Comparison of ENCODE assay signal across 24 mouse cellular contexts in genomic region chr1:178329946-178330345, GRCm38 (mm10). TPM values are rescaled to one million over a fixed set of nuclear protein-coding genes. Genes with fewer than 3 reads are reported as not detected.
DNase-seq lines count a peak whose midpoint lies in the region; ATAC-seq and TF ChIP-seq lines count a peak whose summit lies in the region.
"Had no signal": no experiment of that assay in that cellular context is flagged by ENCODE, and none has a peak within 500 bp of the region (broad histone marks: within the 10 kb centered on the region; RNA-seq: fewer than 3 reads in every experiment).

No protein-coding gene starts in this region.

- no peak for TF ChIP-seq EP300 in MEL (IDR thresholded peaks at IDR 0.05; ENCODE audit: low read depth in 1 of 2, low read length in 2 of 2)

- 0 out of 2 replicates have a peak, but pooled peaks have one; percentile 37 for ATAC-seq in intestine, embryonic 14.5 days (replicated peaks; ENCODE audit: low FRiP score, low TSS enrichment, low read depth)
- peak; percentile 64 for ATAC-seq in liver, embryonic 15.5 days (ENCODE audit: insufficient read depth)
- no peak for ATAC-seq in forebrain, postnatal 0 days
- ATAC-seq: forebrain, embryonic 13.5 days; hindbrain, embryonic 16.5 days; midbrain, embryonic 13.5 days had no signal

- no peaks in the 10 kb centered on the region for H3K27me3 ChIP-seq in MEL (ENCODE audit: control insufficient read depth in 1 of 2, insufficient read depth in 2 of 2, low read length in 2 of 2)
- no peaks in the 10 kb centered on the region for H3K27me3 ChIP-seq in intestine, embryonic 14.5 days (replicated peaks; ENCODE audit: control insufficient read depth, insufficient read depth, low read length)
- no peaks in the 10 kb centered on the region for H3K27me3 ChIP-seq in liver, embryonic 15.5 days
- no peaks in the 10 kb centered on the region for H3K27me3 ChIP-seq in forebrain, postnatal 0 days (ENCODE audit: insufficient read depth, low read length)
- H3K27me3 ChIP-seq: forebrain, embryonic 13.5 days; limb, embryonic 12.5 days; megakaryocyte, embryonic 14.5 days; midbrain, embryonic 13.5 days had no signal

- H3K9me3 ChIP-seq in MEL (replicated peaks; ENCODE audit: insufficient read depth, low read length): no peaks in the 10 kb centered on the region
- H3K9me3 ChIP-seq in intestine, embryonic 14.5 days (ENCODE audit: control insufficient read depth, low read length): no peaks in the 10 kb centered on the region
- H3K9me3 ChIP-seq in liver, embryonic 15.5 days (replicated peaks): no peaks in the 10 kb centered on the region
- H3K9me3 ChIP-seq in forebrain, postnatal 0 days (ENCODE audit: low read length): no peaks in the 10 kb centered on the region
- H3K9me3 ChIP-seq: forebrain, embryonic 13.5 days; hindbrain, embryonic 10.5 days; limb, embryonic 12.5 days; megakaryocyte, embryonic 14.5 days; midbrain, embryonic 13.5 days had no signal

- no peak overlapping the region for H3K9ac ChIP-seq in MEL (ENCODE audit: control insufficient read depth, low read depth, low read length, poor library complexity, severe bottlenecking)
- no peak overlapping the region for H3K9ac ChIP-seq in intestine, embryonic 14.5 days (ENCODE audit: low read length)
- H3K9ac ChIP-seq in liver, embryonic 15.5 days: no peak overlapping the region
- no peak overlapping the region for H3K9ac ChIP-seq in forebrain, postnatal 0 days
- H3K9ac ChIP-seq: forebrain, embryonic 13.5 days; limb, embryonic 12.5 days; lung, embryonic 14.5 days; midbrain, embryonic 13.5 days had no signal

- H3K27ac ChIP-seq in MEL (ENCODE audit: control insufficient read depth, low read depth, low read length): no peak overlapping the region
- no peak overlapping the region for H3K27ac ChIP-seq in intestine, embryonic 14.5 days (ENCODE audit: low read depth)
- H3K27ac ChIP-seq in liver, embryonic 15.5 days (replicated peaks): no peak overlapping the region
- no peak overlapping the region for H3K27ac ChIP-seq in forebrain, postnatal 0 days (ENCODE audit: low read depth, low read length)
- H3K27ac ChIP-seq: forebrain, embryonic 13.5 days; gastrocnemius, adult 2 months; hindbrain, embryonic 10.5 days; layer of hippocampus, adult 2 months; limb, embryonic 12.5 days; midbrain, embryonic 13.5 days had no signal

- H3K4me2 ChIP-seq in intestine, embryonic 14.5 days (ENCODE audit: low read length): no peak overlapping the region
- H3K4me2 ChIP-seq in liver, embryonic 15.5 days: no peak overlapping the region
- H3K4me2 ChIP-seq in forebrain, postnatal 0 days (ENCODE audit: low read depth): no peak overlapping the region
- H3K4me2 ChIP-seq: forebrain, embryonic 13.5 days; heart, embryonic 11.5 days; limb, embryonic 12.5 days; lung, embryonic 14.5 days; midbrain, embryonic 13.5 days had no signal

- H3K36me3 ChIP-seq in MEL (ENCODE audit: control insufficient read depth in 1 of 2, insufficient read depth in 2 of 2, low read length in 2 of 2): peaks cover 87 to 88% of the 10 kb centered on the region in 2 experiments
- H3K36me3 ChIP-seq in intestine, embryonic 14.5 days (ENCODE audit: control insufficient read depth, insufficient read depth, low read length): peaks cover 95% of the 10 kb centered on the region
- peaks cover 89% of the 10 kb centered on the region for H3K36me3 ChIP-seq in liver, embryonic 15.5 days (replicated peaks)
- H3K36me3 ChIP-seq in forebrain, postnatal 0 days (ENCODE audit: insufficient read depth): peaks cover 57% of the 10 kb centered on the region

- peaks cover 38% of the 10 kb centered on the region for H3K79me2 ChIP-seq in MEL (ENCODE audit: control insufficient read depth, insufficient read depth, low read length, poor library complexity)

- peak; percentile 44 for DNase-seq in adrenal gland, postnatal 10 days
- DNase-seq in adrenal gland, postnatal 36 days: no peak
- DNase-seq in MEL (ENCODE audit: low read depth, low spot score): peak; percentile 18
- no peak for DNase-seq in intestine, embryonic 14.5 days (ENCODE audit: low spot score)
- no peak for DNase-seq in thymus, postnatal 4 days
- DNase-seq in thymus, postnatal 0 days (ENCODE audit: low spot score): no peak
- no peak for DNase-seq in forebrain, postnatal 0 days
- DNase-seq: cerebellum, adult 8-10 months; gastrocnemius, adult 2 months; kidney, adult 2 months; kidney, postnatal 14 days; lung, embryonic 14.5 days; lung, postnatal 36 days; right cerebral cortex, postnatal 4 days; thymus, postnatal 36 days had no signal

- WGBS in intestine, embryonic 14.5 days: 74% methylated on average over 6 of the region's 6 CpGs
- WGBS in liver, embryonic 15.5 days (ENCODE audit: insufficient replicate concordance): 73% methylated on average over 6 of the region's 6 CpGs
- WGBS in forebrain, postnatal 0 days: 62% methylated on average over 6 of the region's 6 CpGs

- H3K4me1 ChIP-seq in MEL (ENCODE audit: control insufficient read depth in 1 of 2, insufficient read depth in 2 of 2, low read length in 2 of 2): peaks cover 10 to 18% of the 10 kb centered on the region in 2 experiments
- H3K4me1 ChIP-seq in intestine, embryonic 14.5 days (replicated peaks; ENCODE audit: control insufficient read depth, insufficient read depth, low read length): peaks cover 15% of the 10 kb centered on the region
- H3K4me1 ChIP-seq in liver, embryonic 15.5 days (replicated peaks): peaks cover 39% of the 10 kb centered on the region
- H3K4me1 ChIP-seq in forebrain, postnatal 0 days (ENCODE audit: insufficient read depth): peaks cover 10% of the 10 kb centered on the region

- no peak for TF ChIP-seq CTCF in MEL (IDR thresholded peaks at IDR 0.05 in 2 of 3, conservative IDR thresholded peaks at IDR 0.05 in 1 of 3; ENCODE audit: control insufficient read depth in 1 of 3, insufficient read depth in 1 of 3, low read depth in 2 of 3, low read length in 3 of 3, poor library complexity in 1 of 3, severe bottlenecking in 1 of 3)
- no peak for TF ChIP-seq CTCF in forebrain, postnatal 0 days (IDR thresholded peaks at IDR 0.05; ENCODE audit: low read depth)

- TF ChIP-seq RAD21 in MEL (IDR thresholded peaks at IDR 0.05; ENCODE audit: low read depth, low read length): no peak

- H3K4me3 ChIP-seq in MEL (ENCODE audit: control insufficient read depth in 1 of 2, insufficient read depth in 1 of 2, low read depth in 2 of 2, low read length in 2 of 2): no peak overlapping the region
- no peak overlapping the region for H3K4me3 ChIP-seq in intestine, embryonic 14.5 days (ENCODE audit: low read depth, low read length)
- no peak overlapping the region for H3K4me3 ChIP-seq in liver, embryonic 15.5 days (replicated peaks)
- H3K4me3 ChIP-seq in forebrain, postnatal 0 days (ENCODE audit: low read depth, low read length): no peak overlapping the region
- H3K4me3 ChIP-seq: forebrain, embryonic 13.5 days; gastrocnemius, adult 2 months; hindbrain, embryonic 10.5 days; layer of hippocampus, adult 2 months; limb, embryonic 12.5 days; megakaryocyte, embryonic 14.5 days; midbrain, embryonic 13.5 days had no signal

- peak in 1 of 2 experiments; percentile 7; a peak in 1 of 4 replicates for TF ChIP-seq POLR2A in MEL (IDR thresholded peaks at IDR 0.05; ENCODE audit: control insufficient read depth in 1 of 2, insufficient read depth in 1 of 2, low read depth in 1 of 2, low read length in 2 of 2, poor library complexity in 1 of 2)

TF ChIP-seq in MEL, 35 proteins besides CTCF, POLR2A, EP300 and RAD21:
- TF ChIP-seq MEF2A (IDR thresholded peaks at IDR 0.05; ENCODE audit: extremely low read depth, insufficient replicate concordance, low read depth, low read length, poor library complexity, severe bottlenecking) (no peak), SMC3 (IDR thresholded peaks at IDR 0.05; ENCODE audit: low read depth, low read length) (no peak), ZNF384 (IDR thresholded peaks at IDR 0.05; ENCODE audit: low read depth, low read length) (0 out of 2 replicates have a peak, but pooled peaks have one; percentile 11), POLR2AphosphoS2 (IDR thresholded peaks at IDR 0.05; ENCODE audit: low read length) (peak; percentile 66; the same call in 1 of the 2 replicates), MAZ (IDR thresholded peaks at IDR 0.05; ENCODE audit: low read depth, low read length) (no peak), POLR2AphosphoS5 (IDR thresholded peaks at IDR 0.05; ENCODE audit: borderline replicate concordance, low read depth, low read length) (no peak), CHD1 (IDR thresholded peaks at IDR 0.05; ENCODE audit: low read depth, low read length) (no peak), ETS1 (IDR thresholded peaks at IDR 0.05; ENCODE audit: low read depth, low read length) (no peak)

RNA-seq across cellular contexts. Expression of gene Hnrnpu, which starts 7.7 kb away (rescaled TPM):
- 100 to 1,000 TPM; 328 to 391 TPM for total RNA-seq in adrenal gland, postnatal 10 days (2021)
- total RNA-seq in adrenal gland, postnatal 36 days (2021): 100 to 1,000 TPM; 340 to 387 TPM
- total RNA-seq in MEL (2012; rRNA removed): 373 and 409 TPM in 2 replicates
- 1,000 to 10,000 TPM in 1 of 2 experiments, 100 to 1,000 TPM in 1; 789 to 2,754 TPM for polyA plus RNA-seq in MEL (2012; ENCODE audit: insufficient read depth in 1 of 2, insufficient read length in 2 of 2, low read depth in 1 of 2, low replicate concordance in 2 of 2, missing spikeins in 1 of 2)
- polyA plus RNA-seq in intestine, embryonic 14.5 days (2014; fragmentation: Nextera tagmentation; extraction: Ambion mirVana): 378 and 384 TPM in 2 replicates
- polyA plus RNA-seq in liver, embryonic 15.5 days (2015; fragmentation: Nextera tagmentation; extraction: Ambion mirVana): 162 and 167 TPM in 2 replicates
- 398 and 450 TPM in 2 replicates for polyA plus RNA-seq in thymus, postnatal 0 days (2015; fragmentation: Nextera tagmentation; extraction: Ambion mirVana)
- total RNA-seq in forebrain, postnatal 0 days (2014; rRNA removed): 245 and 299 TPM in 2 replicates
- polyA plus RNA-seq in forebrain, postnatal 0 days (2015; fragmentation: Nextera tagmentation; extraction: Ambion mirVana): 187 and 229 TPM in 2 replicates

RNA-seq across cellular contexts. Expression of gene Cox20, which starts 11.0 kb away (rescaled TPM):
- total RNA-seq in adrenal gland, postnatal 10 days (2021): 10 to 100 TPM; 78.7 to 88.8 TPM
- 100 to 1,000 TPM in 1 of 2 experiments, 10 to 100 TPM in 1; 79.2 to 103 TPM for total RNA-seq in adrenal gland, postnatal 36 days (2021)
- 24.3 and 26.8 TPM in 2 replicates for total RNA-seq in MEL (2012; rRNA removed)
- 10 to 100 TPM in 1 of 2 experiments, not detected in 1; 27.3 TPM for polyA plus RNA-seq in MEL (2012; ENCODE audit: insufficient read depth in 1 of 2, insufficient read length in 2 of 2, low read depth in 1 of 2, low replicate concordance in 2 of 2, missing spikeins in 1 of 2)
- polyA plus RNA-seq in intestine, embryonic 14.5 days (2014; fragmentation: Nextera tagmentation; extraction: Ambion mirVana): 126 and 133 TPM in 2 replicates
- polyA plus RNA-seq in liver, embryonic 15.5 days (2015; fragmentation: Nextera tagmentation; extraction: Ambion mirVana): 60.2 and 78.6 TPM in 2 replicates
- 195 and 218 TPM in 2 replicates for polyA plus RNA-seq in thymus, postnatal 0 days (2015; fragmentation: Nextera tagmentation; extraction: Ambion mirVana)
- 46.3 and 54.9 TPM in 2 replicates for total RNA-seq in forebrain, postnatal 0 days (2014; rRNA removed)
- polyA plus RNA-seq in forebrain, postnatal 0 days (2015; fragmentation: Nextera tagmentation; extraction: Ambion mirVana): 111 and 144 TPM in 2 replicates

Comparison
In these comparisons a context has a peak if more than half of its experiments do, and no peak if none do; other contexts are left out.
1. DNase-seq: peak in adrenal gland, postnatal 10 days (single experiment) and MEL (single experiment); none in adrenal gland, postnatal 36 days (0 of 2), intestine, embryonic 14.5 days (single experiment), thymus, postnatal 4 days (single experiment), thymus, postnatal 0 days (single experiment) and forebrain, postnatal 0 days (single experiment).